Mouse (Mus musculus): Measurements from ENCODE around the gene Ces2b. TPM values are rescaled to one million over a fixed set of nuclear protein-coding genes. Genes with fewer than 3 reads are reported as not detected.

Gene Ces2b
- total and polyA plus RNA-seq, 3 experiments = not detected

GRCm38 (mm10) chr8:104788929-104789328, 42.4 kb upstream of the Ces2b start:
- dilution Hi-C loops (cut with MboI; ENCODE audit: extremely low pct_ligation_motif_present, extremely low pct_unique_long_range_greater_than_20kb, low sequenced_read_pairs) = no loop called here
- no peak for DNase-seq (ENCODE audit: extremely low read depth)
- Histone ChIP-seq H3K27me3 (replicated peaks) (no peaks in the 10 kb centered on the region), H3K4me1 (ENCODE audit: control insufficient read depth in 1 of 2, insufficient read depth in 2 of 2) (peaks cover 0 to 6% of the 10 kb centered on the region in 2 experiments; a peak in 2 of 4 replicates), H3K27ac (ENCODE audit: insufficient read depth, low read depth) (no peak overlapping the region), H3K36me3 (replicated peaks in 1 of 2; ENCODE audit: control insufficient read depth in 1 of 2, insufficient read depth in 1 of 2, low read length in 1 of 2) (no peaks in the 10 kb centered on the region), H3K79me2 (replicated peaks; ENCODE audit: control insufficient read depth, extremely low read depth, insufficient read depth, poor library complexity, severe bottlenecking) (no peaks in the 10 kb centered on the region), H3K4me2 (ENCODE audit: insufficient read depth, low read depth, poor library complexity, severe bottlenecking) (no peak overlapping the region), H3K4me3 (replicated peaks in 1 of 3; ENCODE audit: low read depth in 2 of 3, low read length in 2 of 3, poor library complexity in 1 of 3) (no peak overlapping the region), H3K9me3 (replicated peaks; ENCODE audit: low read length) (no peaks in the 10 kb centered on the region), H3K9ac (ENCODE audit: insufficient read depth, low read depth) (no peak overlapping the region)
- in situ Hi-C loops (cut with MboI; ENCODE audit: low pct_ligation_motif_present, low pct_unique_long_range_greater_than_20kb, low sequenced_read_pairs) = no loop called here
- TF ChIP-seq SIN3A (IDR thresholded peaks at IDR 0.05; ENCODE audit: low read length) (no peak), RAD21 (IDR thresholded peaks at IDR 0.05; ENCODE audit: low read depth, low read length) (no peak), BHLHE40 (IDR thresholded peaks at IDR 0.05; ENCODE audit: low read depth, low read length) (no peak), CHD1 (IDR thresholded peaks at IDR 0.05; ENCODE audit: low read depth, low read length) (no peak), HCFC1 (IDR thresholded peaks at IDR 0.05; ENCODE audit: low read depth, low read length) (no peak), ELF1 (IDR thresholded peaks at IDR 0.05; ENCODE audit: low read depth, low read length) (no peak), TCF12 (IDR thresholded peaks at IDR 0.05; ENCODE audit: low read depth, low read length) (no peak), PAX5 (IDR thresholded peaks at IDR 0.05; ENCODE audit: low read length) (no peak), SMC3 (IDR thresholded peaks at IDR 0.05; ENCODE audit: low read depth, low read length) (no peak), MAFK (IDR thresholded peaks at IDR 0.05; ENCODE audit: insufficient replicate concordance, low read length) (no peak), POLR2AphosphoS2 (IDR thresholded peaks at IDR 0.05; ENCODE audit: low read depth, low read length) (no peak), MYC (IDR thresholded peaks at IDR 0.05; ENCODE audit: low read depth, low read length) (no peak), UBTF (IDR thresholded peaks at IDR 0.05; ENCODE audit: low read depth, low read length) (no peak), CTCF (conservative IDR thresholded peaks at IDR 0.05 in 1 of 2, IDR thresholded peaks at IDR 0.05 in 1 of 2; ENCODE audit: low read depth in 2 of 2, low read length in 2 of 2) (no peak), JUND (conservative IDR thresholded peaks at IDR 0.05; ENCODE audit: low read depth, low read length) (no peak)

GRCm38 (mm10) chr8:104789886-104790680, 41.3 kb upstream of the Ces2b start:
- DNase-seq (ENCODE audit: extremely low read depth) = peak; percentile 67
- Histone ChIP-seq H3K9me3 (replicated peaks; ENCODE audit: low read length) (no peaks in the 10 kb centered on the region), H3K36me3 (replicated peaks in 1 of 2; ENCODE audit: control insufficient read depth in 1 of 2, insufficient read depth in 1 of 2, low read length in 1 of 2) (no peaks in the 10 kb centered on the region), H3K4me1 (ENCODE audit: control insufficient read depth in 1 of 2, insufficient read depth in 2 of 2) (peaks cover 0 to 6% of the 10 kb centered on the region in 2 experiments; a peak in 2 of 4 replicates), H3K27ac (ENCODE audit: insufficient read depth, low read depth) (no peak overlapping the region), H3K4me2 (ENCODE audit: insufficient read depth, low read depth, poor library complexity, severe bottlenecking) (peak overlapping the region; percentile 44; the same call in 1 of the 2 replicates), H3K27me3 (replicated peaks) (no peaks in the 10 kb centered on the region), H3K9ac (ENCODE audit: insufficient read depth, low read depth) (no peak overlapping the region), H3K4me3 (replicated peaks in 1 of 3; ENCODE audit: low read depth in 2 of 3, low read length in 2 of 3, poor library complexity in 1 of 3) (no peak overlapping the region), H3K79me2 (replicated peaks; ENCODE audit: control insufficient read depth, extremely low read depth, insufficient read depth, poor library complexity, severe bottlenecking) (no peaks in the 10 kb centered on the region)
- TF ChIP-seq HCFC1 (IDR thresholded peaks at IDR 0.05; ENCODE audit: low read depth, low read length) (no peak), GABPA (IDR thresholded peaks at IDR 0.05; ENCODE audit: insufficient replicate concordance, low read depth, low read length) (no peak), USF1 (IDR thresholded peaks at IDR 0.05; ENCODE audit: low read depth, low read length) (no peak), RCOR1 (conservative IDR thresholded peaks at IDR 0.05; ENCODE audit: low read depth, low read length) (no peak), NRF1 (IDR thresholded peaks at IDR 0.05; ENCODE audit: low read depth, low read length) (no peak), NELFE (IDR thresholded peaks at IDR 0.05; ENCODE audit: low read depth, low read length) (no peak), IRF4 (IDR thresholded peaks at IDR 0.05; ENCODE audit: low read depth, low read length) (no peak), ZMIZ1 (IDR thresholded peaks at IDR 0.05; ENCODE audit: low read depth, low read length) (no peak), EP300 (IDR thresholded peaks at IDR 0.05; ENCODE audit: low read length) (no peak), CTCF (conservative IDR thresholded peaks at IDR 0.05 in 1 of 2, IDR thresholded peaks at IDR 0.05 in 1 of 2; ENCODE audit: low read depth in 2 of 2, low read length in 2 of 2) (peak; percentile 71 to 76), TCF12 (IDR thresholded peaks at IDR 0.05; ENCODE audit: low read depth, low read length) (no peak), MAX (IDR thresholded peaks at IDR 0.05; ENCODE audit: low read length) (no peak), ELF1 (IDR thresholded peaks at IDR 0.05; ENCODE audit: low read depth, low read length) (no peak), ZNF384 (IDR thresholded peaks at IDR 0.05; ENCODE audit: low read depth, low read length) (no peak), CHD2 (IDR thresholded peaks at IDR 0.05; ENCODE audit: low read length) (no peak), E2F4 (IDR thresholded peaks at IDR 0.05; ENCODE audit: insufficient replicate concordance, low read depth, low read length) (no peak), RAD21 (IDR thresholded peaks at IDR 0.05; ENCODE audit: low read depth, low read length) (peak; percentile 78), MAZ (IDR thresholded peaks at IDR 0.05; ENCODE audit: low read depth, low read length) (no peak), UBTF (IDR thresholded peaks at IDR 0.05; ENCODE audit: low read depth, low read length) (no peak), CHD1 (IDR thresholded peaks at IDR 0.05; ENCODE audit: low read depth, low read length) (no peak), SMC3 (IDR thresholded peaks at IDR 0.05; ENCODE audit: low read depth, low read length) (peak; percentile 70)
- in situ Hi-C loops (cut with MboI; ENCODE audit: low pct_ligation_motif_present, low pct_unique_long_range_greater_than_20kb, low sequenced_read_pairs) = no loop called here
- dilution Hi-C loops (cut with MboI; ENCODE audit: extremely low pct_ligation_motif_present, extremely low pct_unique_long_range_greater_than_20kb, low sequenced_read_pairs) = no loop called here
